Mouse (Mus musculus): Measurements from ENCODE around the gene Magea5.
"Not testable (repeated sequence)": the region's sequence is repeated elsewhere in the genome, so short reads cannot be mapped to it uniquely, and the experiment has no call there.

Gene Magea5

GRCm38 (mm10) chrX:155063045-155063444 lies at the start of gene Magea5:
Magea5 (minus strand) TSS chrX:155063145.
- CTCF ChIA-PET, POLR2A ChIA-PET: not testable (repeated sequence)

- CTCF ChIA-PET = no interaction called here
These were observed 35.1 kb upstream of the Magea5 start for GRCm38 (mm10) chrX:155098024-155098423.

GRCm38 (mm10) chrX:155093566-155093965 lies 30.6 kb upstream of the Magea5 start, which contains the start of gene Magea2:
Magea2 (minus strand) TSS chrX:155093666.
- CTCF ChIA-PET = interaction anchor here in 1 of 4 experiments (0.7 kb wide), 1 partner anchor 283 kb away, joined by 4 read pairs; no protein-coding TSS in a partner anchor
- POLR2A ChIA-PET = not testable (repeated sequence)

More at GRCm38 (mm10) chrX:155098024-155098423, 35.1 kb upstream of the Magea5 start:
- POLR2A ChIA-PET = no interaction called here

- CTCF ChIA-PET, POLR2A ChIA-PET: not testable (repeated sequence)
These were observed 26.7 kb upstream of the Magea5 start, which contains the start of gene Magea1 for GRCm38 (mm10) chrX:155089693-155090092. Magea1 (minus strand) TSS chrX:155089793.
